Mouse (Mus musculus) liver, adult (tissue): ENCODE results near the gene Tnfsf8.

Experiments used
- GATA4 ChIP-seq: IDR thresholded peaks from 2 replicates; pipeline ENCODE4 v1.6.1; 2014; ENCODE audit warnings: mild to moderate bottlenecking, low read length; ENCODE audit not compliant: insufficient replicate concordance

Gene Tnfsf8

DNA sequence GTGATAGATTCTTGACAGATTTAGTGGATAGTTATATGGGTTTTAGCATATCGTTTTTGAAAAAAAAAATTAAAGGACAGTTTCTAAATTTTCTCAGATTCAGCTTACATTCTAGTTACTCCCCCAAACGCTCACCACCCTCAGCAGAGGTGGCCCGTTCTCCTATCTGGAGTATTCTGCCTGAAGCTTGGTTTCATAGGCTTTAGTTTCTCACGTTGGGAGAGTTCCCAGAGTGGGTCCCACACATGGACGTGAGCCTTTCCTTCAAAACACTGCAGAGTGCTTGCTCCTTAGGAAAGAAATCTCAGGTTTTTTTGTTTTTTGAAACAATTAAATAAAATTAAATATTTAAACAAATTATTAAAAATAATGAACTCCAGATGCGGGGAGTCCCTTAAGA, 4.4 kb downstream of the Tnfsf8 start:
- no peak for TF ChIP-seq GATA4

DNA sequence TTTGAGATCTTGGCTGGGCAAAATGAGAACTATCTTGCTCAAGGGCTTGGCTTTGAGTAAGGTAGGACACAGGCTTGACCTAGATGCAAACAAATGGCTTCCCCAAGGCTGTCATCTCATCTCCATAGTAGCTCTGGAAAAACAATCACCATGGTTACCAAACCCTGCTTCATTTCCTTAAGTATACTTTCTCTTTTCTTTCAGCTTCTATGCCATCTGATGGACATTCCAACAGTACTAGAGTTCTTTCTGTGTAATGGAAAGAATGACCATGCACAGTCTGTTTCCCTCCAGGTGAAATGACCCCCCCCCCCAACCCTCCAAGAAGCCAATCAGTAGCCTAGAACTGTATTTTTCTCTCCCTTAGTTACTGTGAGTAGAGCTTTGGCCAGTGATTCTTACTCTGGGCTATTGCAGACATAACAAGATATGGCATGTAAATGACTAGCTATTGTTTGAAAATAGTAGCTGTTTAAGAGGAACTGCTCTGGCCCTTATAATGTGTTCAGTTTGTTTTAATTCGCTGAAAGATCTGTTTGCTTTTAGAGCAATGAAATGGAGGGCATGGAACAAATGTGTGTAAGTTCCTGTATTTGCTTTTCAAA, 7.3 kb downstream of the Tnfsf8 start:
- no peak for TF ChIP-seq GATA4

DNA sequence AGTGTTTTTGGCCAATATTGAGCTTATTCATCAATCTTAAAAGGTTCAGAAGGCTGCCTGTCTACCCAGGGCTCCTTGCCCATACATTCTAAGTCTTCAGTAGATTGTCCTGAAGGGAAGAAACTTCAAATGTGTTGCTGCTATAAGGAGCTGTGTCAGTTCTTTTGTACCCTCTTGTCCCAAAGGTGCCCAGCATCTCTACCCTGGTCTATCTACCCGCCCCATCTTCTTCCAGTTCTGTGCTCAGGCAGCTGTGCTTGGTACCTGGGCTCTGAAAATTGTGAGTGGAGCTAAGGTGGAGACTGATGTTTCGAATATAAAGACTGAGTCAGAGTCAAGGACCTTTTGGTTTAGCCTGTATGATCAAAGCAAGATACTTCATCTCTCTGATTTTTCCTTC, 11.1 kb downstream of the Tnfsf8 start:
- no peak for TF ChIP-seq GATA4

DNA sequence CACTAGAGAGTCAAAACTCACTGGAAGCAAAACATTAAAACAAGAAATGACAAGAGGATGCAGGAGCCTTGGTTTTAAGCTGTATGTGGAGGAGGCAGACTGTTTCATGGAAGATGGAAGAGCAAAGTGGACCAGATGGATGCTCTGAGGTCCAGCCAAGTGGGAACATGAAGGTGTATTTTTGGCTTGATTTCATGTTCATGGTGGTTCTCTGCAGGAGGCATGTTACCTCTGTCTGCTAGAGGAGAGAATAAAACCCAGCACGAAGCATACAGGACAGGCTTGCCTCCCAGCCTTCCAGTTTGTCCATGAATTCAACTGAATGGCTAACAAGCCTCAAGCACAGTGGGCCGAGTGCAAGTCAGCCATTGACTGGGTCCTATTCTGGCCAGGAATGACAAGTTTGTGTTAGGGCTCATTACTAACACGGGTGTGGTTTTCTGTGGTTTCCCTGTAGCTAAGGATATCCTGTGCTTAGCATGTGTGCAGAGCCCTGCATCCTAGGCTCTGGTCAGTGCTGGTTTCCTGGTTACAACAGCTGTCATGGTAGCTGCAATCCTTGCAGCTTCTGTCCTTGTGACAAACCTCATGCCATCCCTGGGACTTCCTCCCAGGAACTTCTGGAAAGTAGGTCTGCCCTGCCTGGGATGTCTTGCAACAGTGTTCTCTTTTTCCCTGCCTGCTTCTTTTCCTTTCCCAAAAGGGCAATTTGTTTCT, 14.1 kb downstream of the Tnfsf8 start:
- no peak for TF ChIP-seq GATA4

DNA sequence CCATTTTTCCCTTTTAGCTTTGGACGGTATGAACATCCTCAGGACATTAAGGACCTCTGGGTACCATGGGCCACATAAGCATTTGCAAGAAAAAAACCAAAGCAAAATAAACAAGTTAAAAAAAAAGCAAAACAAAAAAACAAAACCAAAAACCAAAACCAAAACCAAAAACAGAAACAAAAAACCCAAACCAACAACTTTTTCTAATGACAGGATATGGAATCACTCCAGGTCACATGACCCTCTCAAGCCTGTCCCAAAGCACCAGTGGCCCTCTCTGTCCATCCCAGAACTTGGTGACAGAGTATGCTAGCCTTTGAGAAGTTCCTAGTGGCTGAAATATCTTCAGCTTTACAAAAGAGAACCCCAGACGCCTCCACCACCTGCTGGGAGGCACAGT, 15.4 kb downstream of the Tnfsf8 start:
- no peak for TF ChIP-seq GATA4

DNA sequence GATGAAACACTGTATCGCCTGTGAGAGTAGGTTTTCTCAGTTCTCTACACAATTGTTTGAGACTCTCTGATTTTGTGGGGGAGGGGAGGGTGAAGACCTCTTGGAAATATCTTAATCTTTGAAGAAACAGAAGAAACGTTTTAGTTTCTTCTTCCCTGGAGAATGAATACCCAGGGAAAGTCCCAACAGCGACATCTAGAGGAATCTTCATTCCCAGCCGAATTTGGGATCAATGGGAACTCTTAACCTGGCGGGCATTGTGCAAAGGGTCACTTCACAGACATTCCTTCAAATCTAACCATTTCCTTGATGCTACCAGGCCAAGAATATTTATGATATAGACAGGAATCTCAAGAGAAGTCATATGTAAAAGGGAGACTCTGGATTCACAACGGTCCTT, 17.2 kb downstream of the Tnfsf8 start:
- TF ChIP-seq GATA4 = no peak

DNA sequence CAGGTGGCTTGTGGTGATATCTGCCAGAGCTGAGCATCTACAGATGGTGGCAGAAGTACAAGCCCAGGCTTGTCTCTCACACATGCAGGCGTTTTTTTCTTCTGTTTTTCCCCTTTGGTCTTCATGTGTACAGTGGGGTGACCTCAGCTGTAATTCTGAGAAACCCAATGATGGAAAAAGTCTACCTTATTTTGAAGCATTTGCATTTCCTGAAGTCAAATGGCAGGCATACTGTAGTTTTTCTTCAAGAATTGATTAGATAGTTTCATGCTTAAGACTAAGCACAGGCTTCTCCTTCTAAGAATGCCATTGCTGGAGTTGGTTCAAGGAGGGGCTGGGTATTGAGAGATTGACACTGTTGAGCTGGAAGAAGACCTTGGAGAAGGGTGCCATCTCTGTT, 18.9 kb downstream of the Tnfsf8 start:
- TF ChIP-seq GATA4 = no peak

DNA sequence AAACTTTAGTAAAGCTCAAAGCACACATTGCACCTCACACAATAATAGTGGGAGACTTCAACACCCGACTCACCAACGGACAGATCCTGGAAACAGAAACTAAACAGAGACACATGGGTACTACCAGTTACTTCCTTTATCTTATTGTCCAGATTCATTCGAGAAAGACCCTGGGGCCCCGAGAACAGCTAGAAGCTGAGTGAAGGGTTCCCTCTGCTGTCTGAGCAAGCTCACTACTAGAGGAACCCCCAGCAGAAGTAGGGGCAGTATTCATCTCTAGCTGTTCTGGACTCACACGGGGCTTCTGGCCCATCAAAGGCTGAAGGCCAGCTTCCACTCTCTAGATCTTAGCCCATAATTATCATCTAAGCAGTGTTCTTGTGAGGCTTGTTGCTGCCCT, 20.7 kb downstream of the Tnfsf8 start:
- no peak for TF ChIP-seq GATA4

DNA sequence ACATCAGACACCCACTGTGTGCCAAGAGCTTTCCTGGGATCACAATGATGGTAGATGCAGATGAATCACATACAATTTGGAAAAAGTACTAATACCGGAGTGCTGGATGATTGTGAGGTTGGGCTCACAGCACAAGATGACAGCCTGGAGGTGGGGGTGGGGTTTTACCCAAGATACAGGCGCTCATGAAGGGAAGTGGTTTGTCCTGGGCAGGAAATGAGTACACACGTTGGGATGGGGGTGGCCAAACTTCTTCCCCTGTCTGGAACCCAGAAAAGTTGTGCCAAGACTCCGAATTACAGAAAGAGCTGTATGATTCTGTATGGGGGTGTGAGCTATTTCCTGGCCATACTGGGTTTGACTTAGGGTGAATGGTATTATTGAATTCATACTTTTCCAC, 38.0 kb downstream of the Tnfsf8 start:
- TF ChIP-seq GATA4 = no peak

DNA sequence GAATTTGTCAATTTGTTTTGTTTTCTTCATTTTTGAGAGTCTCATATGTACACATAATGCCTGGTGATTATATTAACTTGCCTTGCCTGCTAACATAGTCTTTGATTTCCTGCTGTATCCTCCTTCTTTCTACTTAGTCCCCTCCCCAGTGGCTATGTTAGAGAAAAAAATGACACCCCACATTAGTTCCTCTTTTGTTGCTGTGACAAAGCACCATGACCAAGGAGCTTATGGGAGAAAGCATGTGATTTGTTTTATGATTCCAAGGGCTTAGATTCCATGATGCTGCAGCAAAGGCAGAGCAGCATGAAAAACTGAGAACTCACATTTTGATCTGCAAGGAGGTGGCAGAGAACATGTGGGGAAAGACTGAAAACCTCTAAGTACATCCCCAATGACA, 43.6 kb downstream of the Tnfsf8 start:
- no peak for TF ChIP-seq GATA4

DNA sequence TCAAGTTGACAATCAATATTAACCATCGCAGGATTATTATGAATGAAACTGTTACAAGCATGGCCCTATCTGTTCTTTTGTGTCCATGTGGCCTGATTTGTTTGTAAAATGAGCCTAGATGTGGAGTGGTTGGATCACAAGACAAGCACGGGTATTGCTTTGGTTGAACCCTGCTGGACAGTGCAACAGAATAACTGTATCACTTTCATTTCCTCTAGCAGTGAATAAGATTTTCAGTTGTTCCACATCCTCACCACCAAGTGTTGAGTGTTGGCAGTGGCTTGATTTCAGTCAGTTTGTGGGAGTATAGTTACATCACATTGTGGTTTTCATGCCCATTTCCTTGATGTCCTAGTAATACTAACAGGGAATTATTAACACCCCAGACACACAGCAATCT, 45.5 kb downstream of the Tnfsf8 start:
- TF ChIP-seq GATA4 = no peak

DNA sequence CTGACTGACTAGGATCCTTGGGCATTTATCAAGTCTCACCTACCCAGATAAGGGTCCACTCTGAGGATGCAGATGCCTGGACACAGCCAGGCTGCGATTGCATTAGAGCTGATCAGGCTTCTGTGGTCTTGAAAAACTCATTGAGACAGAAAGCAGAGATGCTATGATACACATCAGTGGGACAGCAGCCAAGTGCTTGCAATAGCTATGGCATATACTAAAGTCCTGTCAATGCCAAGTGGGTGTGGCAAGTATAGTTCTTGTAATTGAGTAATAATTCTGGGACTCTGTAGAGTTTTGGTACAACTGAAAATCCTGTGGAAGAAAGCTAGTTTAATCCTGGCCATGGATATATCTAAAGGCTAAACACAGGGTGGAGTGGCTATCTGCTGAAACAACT, 63.1 kb downstream of the Tnfsf8 start:
- no peak for TF ChIP-seq GATA4

DNA sequence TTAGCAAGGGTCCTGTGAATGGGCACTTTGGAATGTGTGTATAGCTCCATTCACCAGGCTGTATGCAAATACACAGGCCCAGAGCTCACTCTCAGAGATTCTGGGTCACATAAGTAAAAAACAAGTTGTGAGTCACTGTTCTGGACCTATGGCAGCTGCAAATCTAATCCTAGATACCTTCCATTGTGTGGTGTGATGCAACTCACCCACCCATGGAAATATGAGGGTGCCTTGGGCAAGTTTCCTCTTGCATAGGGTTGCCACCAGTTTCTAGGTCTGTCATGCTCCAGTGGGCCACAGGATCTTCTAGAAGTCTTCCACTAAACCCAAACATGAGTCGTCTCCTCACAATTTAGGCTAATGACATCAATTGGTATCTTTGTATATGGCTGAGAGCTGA, 64.6 kb downstream of the Tnfsf8 start:
- no peak for TF ChIP-seq GATA4

DNA sequence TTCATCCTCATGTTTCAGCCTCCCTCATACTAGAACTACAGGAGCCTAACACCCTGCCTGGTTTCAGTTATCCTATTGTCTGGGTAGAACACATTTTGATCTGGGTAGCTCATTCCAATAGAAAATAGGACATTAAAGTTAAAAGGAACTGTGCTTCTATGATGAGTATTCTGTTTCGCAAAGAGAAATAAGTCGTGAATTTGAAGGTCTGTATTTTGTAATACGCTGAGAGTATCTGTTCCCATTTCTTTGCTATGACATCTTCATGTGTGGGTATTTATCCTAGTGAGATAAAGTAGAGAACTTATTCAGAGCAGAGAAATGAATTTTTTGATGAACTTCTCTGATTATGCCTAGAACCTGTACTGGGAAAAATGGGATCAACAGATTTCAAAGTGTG, 68.8 kb downstream of the Tnfsf8 start:
- TF ChIP-seq GATA4 = no peak

DNA sequence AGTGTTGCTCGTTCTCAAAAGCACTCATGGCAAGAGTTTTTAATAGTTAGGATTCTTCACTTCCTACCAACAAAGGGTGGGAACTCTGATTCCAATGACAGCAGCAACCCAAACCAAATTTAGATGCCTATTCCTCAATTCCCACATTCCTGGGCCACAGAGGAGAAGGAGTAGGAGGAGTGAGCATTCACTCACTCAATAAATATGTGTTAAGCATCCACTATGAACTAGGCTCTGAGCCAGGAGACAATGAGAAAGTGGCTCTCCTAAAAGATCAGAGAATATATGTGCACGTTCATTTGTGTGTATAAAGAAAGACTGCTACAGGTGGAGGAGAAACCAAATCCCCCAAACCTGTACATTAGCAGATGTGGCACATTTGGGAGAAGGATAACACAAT, 75.7 kb downstream of the Tnfsf8 start:
- TF ChIP-seq GATA4 = no peak

DNA sequence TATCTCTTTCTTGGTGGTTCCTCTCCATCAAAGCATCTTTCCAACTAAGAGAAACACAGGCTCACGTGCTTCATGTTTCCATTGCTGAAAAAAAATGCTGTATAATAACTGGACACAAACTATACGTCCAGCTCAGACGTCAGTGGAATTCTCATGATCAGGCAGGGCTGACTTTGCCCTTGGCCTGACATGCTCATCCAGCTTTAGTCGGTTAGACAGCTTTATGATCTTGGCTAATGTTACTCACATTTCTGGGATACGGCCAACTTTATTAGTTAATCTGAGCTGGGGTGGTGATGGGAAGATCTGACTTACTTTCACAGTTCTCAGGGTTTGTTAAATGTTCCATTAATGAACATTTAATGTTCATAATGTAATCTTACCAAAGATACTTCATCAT, 77.3 kb downstream of the Tnfsf8 start:
- no peak for TF ChIP-seq GATA4

DNA sequence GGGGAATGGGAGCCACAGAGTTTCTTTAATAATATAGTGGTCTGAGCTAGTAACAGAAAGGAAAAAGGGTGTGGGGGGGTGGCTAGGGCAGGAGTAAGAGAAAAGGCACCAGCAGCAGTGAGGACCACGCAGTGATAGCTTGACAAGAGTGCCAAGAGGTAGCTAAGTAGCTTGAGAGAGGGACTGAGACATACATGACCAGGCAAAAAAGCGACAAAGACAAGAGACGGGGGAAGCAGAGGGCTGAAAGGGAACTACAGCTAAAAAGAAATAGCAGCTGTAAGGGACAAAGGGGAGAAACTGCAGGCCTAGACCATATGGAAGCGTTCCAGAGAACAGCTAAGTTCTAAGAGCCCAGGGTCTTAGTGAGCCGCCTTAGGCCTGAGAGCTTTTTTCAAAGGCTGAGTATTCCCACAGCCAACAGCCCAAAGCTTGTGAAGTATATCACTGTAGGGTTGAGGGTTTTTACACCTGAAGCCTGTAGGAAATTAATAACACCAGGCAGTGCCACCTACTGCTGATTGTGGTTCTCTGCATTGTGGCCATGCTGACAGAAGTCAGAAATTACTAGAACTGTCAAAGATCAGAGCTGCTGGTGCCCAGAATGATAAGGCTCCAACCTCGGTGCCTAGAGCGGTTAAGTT, 78.1 kb downstream of the Tnfsf8 start:
- no peak for TF ChIP-seq GATA4
